Mouse (Mus musculus): ENCODE results near the gene Cox4i2. TPM values are rescaled to one million over a fixed set of nuclear protein-coding genes. Genes with fewer than 3 reads are reported as not detected.

Gene Cox4i2
- polyA plus RNA-seq, 1 experiment from 2014 or later, result 5.4 TPM

DNA sequence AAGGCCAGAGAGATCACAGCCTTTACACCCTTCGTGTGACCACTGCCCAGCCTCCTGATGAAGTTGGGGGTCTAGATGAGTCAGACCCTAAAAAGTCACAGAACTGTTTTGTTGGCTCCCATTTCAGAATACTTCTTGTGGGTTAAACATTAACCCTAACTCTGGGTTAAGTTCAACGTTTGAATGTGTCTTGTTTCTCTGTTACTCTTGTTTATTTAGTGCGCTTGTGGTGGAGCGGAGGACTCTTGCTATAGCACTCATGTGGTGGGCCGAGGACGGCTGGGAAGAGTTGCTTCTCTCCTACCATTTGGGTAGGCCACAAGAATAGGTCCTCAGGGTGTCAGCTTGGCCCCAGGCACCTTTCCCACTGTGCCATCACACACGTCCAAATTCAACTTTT, 25.4 kb upstream of the Cox4i2 start:
- Histone ChIP-seq H3K27me3 (ENCODE audit: control insufficient read depth, insufficient read depth, low read length) (no peaks in the 10 kb centered on the region), H3K4me1 (ENCODE audit: control insufficient read depth, insufficient read depth, low read length) (peaks cover 6% of the 10 kb centered on the region), H3K36me3 (ENCODE audit: control insufficient read depth, insufficient read depth, low read length) (no peaks in the 10 kb centered on the region), H3K9me3 (ENCODE audit: control insufficient read depth, low read length) (no peaks in the 10 kb centered on the region), H3K4me3 (replicated peaks; ENCODE audit: low read depth, low read length) (no peak overlapping the region), H3K4me2 (ENCODE audit: low read length) (no peak overlapping the region), H3K9ac (replicated peaks; ENCODE audit: low read length) (no peak overlapping the region), H3K27ac (replicated peaks; ENCODE audit: low read depth, low read length) (no peak overlapping the region)
- WGBS, result 89% methylated on average over 7 of the region's 7 CpGs
- DNase-seq, result no peak
- ATAC-seq (ENCODE audit: low FRiP score, low TSS enrichment), result no peak

- 69% methylated on average over 8 of the region's 8 CpGs for WGBS
- Histone ChIP-seq H3K27ac (replicated peaks; ENCODE audit: low read depth, low read length) (no peak overlapping the region), H3K36me3 (ENCODE audit: control insufficient read depth, insufficient read depth, low read length) (no peaks in the 10 kb centered on the region), H3K4me3 (replicated peaks; ENCODE audit: low read depth, low read length) (no peak overlapping the region), H3K4me2 (ENCODE audit: low read length) (no peak overlapping the region), H3K27me3 (ENCODE audit: control insufficient read depth, insufficient read depth, low read length) (no peaks in the 10 kb centered on the region), H3K9me3 (ENCODE audit: control insufficient read depth, low read length) (no peaks in the 10 kb centered on the region), H3K9ac (replicated peaks; ENCODE audit: low read length) (no peak overlapping the region), H3K4me1 (ENCODE audit: control insufficient read depth, insufficient read depth, low read length) (peaks cover 1% of the 10 kb centered on the region; the same call in 1 of the 2 replicates)
- DNase-seq (no peak), ATAC-seq (ENCODE audit: low FRiP score, low TSS enrichment) (no peak; the same call in 1 of the 2 replicates)
These were observed 24.8 kb upstream of the Cox4i2 start for GRCm38 (mm10) chr2:152729013-152729635.

GRCm38 (mm10) chr2:152729636-152730020, 24.3 kb upstream of the Cox4i2 start:
- H3K27me3 ChIP-seq (ENCODE audit: control insufficient read depth, insufficient read depth, low read length), result no peaks in the 10 kb centered on the region
- H3K4me2 ChIP-seq (ENCODE audit: low read length), result no peak overlapping the region
- ATAC-seq (ENCODE audit: low FRiP score, low TSS enrichment) (peak; percentile 40; the same call in 1 of the 2 replicates), DNase-seq (no peak)
- no peaks in the 10 kb centered on the region for H3K9me3 ChIP-seq (ENCODE audit: control insufficient read depth, low read length)
- 52% methylated on average over 7 of the region's 7 CpGs for WGBS
- no peak overlapping the region for H3K9ac ChIP-seq (replicated peaks; ENCODE audit: low read length)
- H3K4me1 ChIP-seq (ENCODE audit: control insufficient read depth, insufficient read depth, low read length), result peaks cover 1% of the 10 kb centered on the region
- H3K27ac ChIP-seq (replicated peaks; ENCODE audit: low read depth, low read length), result no peak overlapping the region
- H3K36me3 ChIP-seq (ENCODE audit: control insufficient read depth, insufficient read depth, low read length), result no peaks in the 10 kb centered on the region
- H3K4me3 ChIP-seq (replicated peaks; ENCODE audit: low read depth, low read length), result no peak overlapping the region

- Histone ChIP-seq H3K4me1 (ENCODE audit: control insufficient read depth, insufficient read depth, low read length) (peaks cover 27% of the 10 kb centered on the region), H3K9me3 (ENCODE audit: control insufficient read depth, low read length) (no peaks in the 10 kb centered on the region), H3K4me3 (replicated peaks; ENCODE audit: low read depth, low read length) (no peak overlapping the region), H3K9ac (replicated peaks; ENCODE audit: low read length) (no peak overlapping the region), H3K27ac (replicated peaks; ENCODE audit: low read depth, low read length) (no peak overlapping the region), H3K36me3 (ENCODE audit: control insufficient read depth, insufficient read depth, low read length) (no peaks in the 10 kb centered on the region), H3K27me3 (ENCODE audit: control insufficient read depth, insufficient read depth, low read length) (no peaks in the 10 kb centered on the region), H3K4me2 (ENCODE audit: low read length) (no peak overlapping the region)
- WGBS, result 91% methylated on average over 2 of the region's 2 CpGs
- ATAC-seq (ENCODE audit: low FRiP score, low TSS enrichment) (no peak), DNase-seq (no peak)
These were observed 20.8 kb upstream of the Cox4i2 start for GRCm38 (mm10) chr2:152733201-152733600.

DNA sequence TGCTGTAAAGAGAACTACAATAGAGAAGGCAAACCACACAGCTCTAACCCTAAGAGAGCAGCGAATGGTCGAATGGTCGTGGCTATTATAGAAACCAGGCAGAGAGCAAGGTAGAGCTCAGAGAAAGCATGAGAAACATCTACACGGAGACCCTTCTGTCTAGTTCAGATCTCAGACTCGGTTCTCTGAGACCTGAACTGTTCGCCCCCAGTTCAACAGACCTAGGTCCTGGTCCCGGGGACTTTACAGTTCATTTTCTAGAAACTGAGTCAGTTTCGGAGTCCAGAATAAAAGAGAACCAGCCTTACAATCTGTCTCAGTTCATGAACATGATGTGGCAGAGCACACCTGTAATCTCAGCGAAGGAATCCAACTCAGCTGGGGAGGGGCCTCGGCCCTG, 19.5 kb upstream of the Cox4i2 start:
- DNase-seq, result no peak
- Histone ChIP-seq H3K4me3 (replicated peaks; ENCODE audit: low read depth, low read length) (peak overlapping the region; percentile 45), H3K27me3 (ENCODE audit: control insufficient read depth, insufficient read depth, low read length) (no peaks in the 10 kb centered on the region), H3K9me3 (ENCODE audit: control insufficient read depth, low read length) (no peaks in the 10 kb centered on the region), H3K4me2 (ENCODE audit: low read length) (peak overlapping the region; percentile 90), H3K4me1 (ENCODE audit: control insufficient read depth, insufficient read depth, low read length) (peaks cover 33% of the 10 kb centered on the region), H3K9ac (replicated peaks; ENCODE audit: low read length) (no peak overlapping the region; the same call in 1 of the 2 replicates), H3K27ac (replicated peaks; ENCODE audit: low read depth, low read length) (peak overlapping the region; percentile 26; the same call in 1 of the 2 replicates), H3K36me3 (ENCODE audit: control insufficient read depth, insufficient read depth, low read length) (no peaks in the 10 kb centered on the region)
- no peak for ATAC-seq (ENCODE audit: low FRiP score, low TSS enrichment)
- 10% methylated on average over 10 of the region's 10 CpGs for WGBS

DNA sequence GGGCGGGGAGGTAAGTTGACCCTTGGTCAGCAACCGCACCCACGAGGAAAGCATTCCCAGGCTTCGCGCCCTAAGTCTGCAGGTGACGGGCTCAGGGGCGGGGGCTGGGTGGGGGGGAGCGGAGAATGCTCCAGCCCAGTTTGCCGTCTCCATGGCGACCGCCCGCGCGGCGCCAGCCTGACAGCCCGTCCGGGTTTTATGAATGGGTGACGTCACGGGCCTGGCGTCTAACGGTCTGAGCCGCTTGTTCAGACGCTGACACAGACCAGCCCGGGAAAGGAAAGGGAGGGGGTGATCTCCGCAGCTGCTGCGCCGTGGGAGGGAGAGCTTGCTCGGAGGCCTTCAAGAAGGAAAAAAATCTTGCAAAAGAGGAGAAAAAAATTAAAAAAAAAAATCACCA, 19.0 kb upstream of the Cox4i2 start:
- peak overlapping the region; percentile 45 for H3K4me3 ChIP-seq (replicated peaks; ENCODE audit: low read depth, low read length)
- peak; percentile 97 for DNase-seq
- peak overlapping the region; percentile 90 for H3K4me2 ChIP-seq (ENCODE audit: low read length)
- H3K27ac ChIP-seq (replicated peaks; ENCODE audit: low read depth, low read length), result peak overlapping the region; percentile 69
- peaks cover 34% of the 10 kb centered on the region for H3K4me1 ChIP-seq (ENCODE audit: control insufficient read depth, insufficient read depth, low read length)
- no peaks in the 10 kb centered on the region for H3K9me3 ChIP-seq (ENCODE audit: control insufficient read depth, low read length)
- H3K27me3 ChIP-seq (ENCODE audit: control insufficient read depth, insufficient read depth, low read length), result no peaks in the 10 kb centered on the region
- no peaks in the 10 kb centered on the region for H3K36me3 ChIP-seq (ENCODE audit: control insufficient read depth, insufficient read depth, low read length)
- H3K9ac ChIP-seq (replicated peaks; ENCODE audit: low read length), result no peak overlapping the region; the same call in 1 of the 2 replicates
- under 1% methylated on average over 28 of the region's 28 CpGs for WGBS
- ATAC-seq (ENCODE audit: low FRiP score, low TSS enrichment), result peak; percentile 92

GRCm38 (mm10) chr2:152736090-152736601, 17.8 kb upstream of the Cox4i2 start, which contains the start of gene Id1:
Gene Id1, plus strand, starts transcription at chr2:152736251.
- H3K27me3 ChIP-seq (ENCODE audit: control insufficient read depth, insufficient read depth, low read length), result no peaks in the 10 kb centered on the region
- peak within 1 kb of the TSS; percentile 69 for H3K27ac ChIP-seq (replicated peaks; ENCODE audit: low read depth, low read length)
- H3K36me3 ChIP-seq (ENCODE audit: control insufficient read depth, insufficient read depth, low read length), result no peaks in the 10 kb centered on the region
- peak; percentile 85 for DNase-seq
- H3K4me3 ChIP-seq (replicated peaks; ENCODE audit: low read depth, low read length), result peak within 1 kb of the TSS; percentile 45
- WGBS, result under 1% methylated on average over 28 of the region's 28 CpGs
- H3K4me1 ChIP-seq (ENCODE audit: control insufficient read depth, insufficient read depth, low read length), result peaks cover 35% of the 10 kb centered on the region
- no peaks in the 10 kb centered on the region for H3K9me3 ChIP-seq (ENCODE audit: control insufficient read depth, low read length)
- peak within 1 kb of the TSS; percentile 90 for H3K4me2 ChIP-seq (ENCODE audit: low read length)
- ATAC-seq (ENCODE audit: low FRiP score, low TSS enrichment), result peak; percentile 56; the same call in 1 of the 2 replicates
- peak within 1 kb of the TSS; percentile 52 for H3K9ac ChIP-seq (replicated peaks; ENCODE audit: low read length)

GRCm38 (mm10) chr2:152736748-152737147, 17.2 kb upstream of the Cox4i2 start:
- Histone ChIP-seq H3K27me3 (ENCODE audit: control insufficient read depth, insufficient read depth, low read length) (no peaks in the 10 kb centered on the region), H3K9me3 (ENCODE audit: control insufficient read depth, low read length) (no peaks in the 10 kb centered on the region), H3K36me3 (ENCODE audit: control insufficient read depth, insufficient read depth, low read length) (no peaks in the 10 kb centered on the region), H3K4me1 (ENCODE audit: control insufficient read depth, insufficient read depth, low read length) (peaks cover 40% of the 10 kb centered on the region), H3K27ac (replicated peaks; ENCODE audit: low read depth, low read length) (peak overlapping the region; percentile 27), H3K4me3 (replicated peaks; ENCODE audit: low read depth, low read length) (peak overlapping the region; percentile 45), H3K4me2 (ENCODE audit: low read length) (peak overlapping the region; percentile 90), H3K9ac (replicated peaks; ENCODE audit: low read length) (peak overlapping the region; percentile 52)
- ATAC-seq (ENCODE audit: low FRiP score, low TSS enrichment) (no peak), DNase-seq (peak; percentile 69)
- under 1% methylated on average over 22 of the region's 22 CpGs for WGBS

Measured in midbrain, embryonic 14.5 days (tissue).